ENCODE assay signal across 16 mouse cellular contexts in the genomic region with DNA sequence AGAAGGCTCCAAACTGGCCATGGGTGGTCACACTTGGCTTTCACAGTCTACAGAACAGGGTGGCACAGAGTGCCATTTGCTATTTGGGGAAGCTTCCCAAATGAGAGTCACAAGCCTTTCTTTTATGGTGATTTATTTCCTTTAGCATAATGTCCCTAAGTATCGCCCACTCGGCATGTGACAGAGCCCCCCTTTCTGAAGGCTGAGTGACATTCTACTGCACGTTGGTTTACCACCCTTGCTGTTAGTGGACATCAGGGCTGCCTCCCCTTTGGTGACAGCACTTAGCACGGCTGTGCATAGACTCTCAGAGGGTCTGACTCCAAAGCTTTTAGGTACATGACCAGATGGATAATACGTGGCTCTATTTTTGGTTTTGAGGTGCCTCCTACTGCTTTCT. TPM values are rescaled to one million over a fixed set of nuclear protein-coding genes. Genes with fewer than 3 reads are reported as not detected.
"Had no signal": no experiment of that assay in that cellular context is flagged by ENCODE, and none has a peak within 500 bp of the region (broad histone marks: within the 10 kb centered on the region; RNA-seq: fewer than 3 reads in every experiment).

No protein-coding gene starts in this region.

- DNase-seq: lung, adult 18-20 months; lung, embryonic 14.5 days; lung, postnatal 10 days; lung, postnatal 4 days; midbrain, embryonic 14.5 days; retina, postnatal 1 day; right cerebral cortex, adult 18-20 months; right cerebral cortex, postnatal 25 days; right cerebral cortex, postnatal 4 days; spleen, adult 18-20 months; thymus, adult 18-20 months; thymus, postnatal 14 days; thymus, postnatal 36 days had no signal

- ATAC-seq: midbrain, embryonic 16.5 days had no signal

RNA-seq across cellular contexts. Expression of gene Rnf112, which starts 23.2 kb away (rescaled TPM):
- total RNA-seq: megakaryocyte, adult 5-6 weeks; megakaryocyte-erythroid progenitor cell, adult 5-6 weeks had no signal

RNA-seq across cellular contexts. Expression of gene Slc47a1, which starts 52.6 kb away (rescaled TPM):
- total RNA-seq: megakaryocyte, adult 5-6 weeks; megakaryocyte-erythroid progenitor cell, adult 5-6 weeks had no signal

RNA-seq across cellular contexts. Expression of gene Mfap4, which starts 54.5 kb away (rescaled TPM):
- total RNA-seq: megakaryocyte, adult 5-6 weeks; megakaryocyte-erythroid progenitor cell, adult 5-6 weeks had no signal
